Comparison of ENCODE assay signal across 11 mouse cellular contexts in genomic region chr9:20751477-20752029, GRCm38 (mm10). TPM values are rescaled to one million over a fixed set of nuclear protein-coding genes. Genes with fewer than 3 reads are reported as not detected.
DNase-seq lines count a peak whose midpoint lies in the region; ATAC-seq lines count a peak whose summit lies in the region.
"Had no signal": no experiment of that assay in that cellular context is flagged by ENCODE, and none has a peak within 500 bp of the region (broad histone marks: within the 10 kb centered on the region; RNA-seq: fewer than 3 reads in every experiment).

No protein-coding gene starts in this region.

- no peaks in the 10 kb centered on the region for H3K36me3 ChIP-seq in forebrain, embryonic 16.5 days (ENCODE audit: control insufficient read depth, insufficient read depth)
- H3K36me3 ChIP-seq in midbrain, embryonic 14.5 days (ENCODE audit: control insufficient read depth, insufficient read depth, low read length), result no peaks in the 10 kb centered on the region

- ATAC-seq in forebrain, embryonic 16.5 days, result peak; percentile 55
- peak; percentile 43; the same call in 1 of the 2 replicates for ATAC-seq in midbrain, embryonic 14.5 days (ENCODE audit: low FRiP score, low TSS enrichment)

- WGBS in forebrain, embryonic 16.5 days, result 58% methylated on average over 6 of the region's 6 CpGs
- 59% methylated on average over 6 of the region's 6 CpGs for WGBS in midbrain, embryonic 14.5 days

- H3K4me3 ChIP-seq in forebrain, embryonic 16.5 days (replicated peaks; ENCODE audit: low read length), result no peak overlapping the region
- no peak overlapping the region for H3K4me3 ChIP-seq in midbrain, embryonic 14.5 days (replicated peaks; ENCODE audit: low read depth, low read length)

- no peak overlapping the region for H3K9ac ChIP-seq in forebrain, embryonic 16.5 days (replicated peaks; ENCODE audit: low read depth, low read length)
- no peak overlapping the region for H3K9ac ChIP-seq in midbrain, embryonic 14.5 days (replicated peaks; ENCODE audit: low read length)

- no peaks in the 10 kb centered on the region for H3K27me3 ChIP-seq in forebrain, embryonic 16.5 days (replicated peaks; ENCODE audit: control insufficient read depth, insufficient read depth, low read length)
- no peaks in the 10 kb centered on the region for H3K27me3 ChIP-seq in midbrain, embryonic 14.5 days (ENCODE audit: control insufficient read depth, insufficient read depth, low read length)

- H3K4me1 ChIP-seq in forebrain, embryonic 16.5 days (replicated peaks; ENCODE audit: control insufficient read depth, insufficient read depth, low read length), result peaks cover 3% of the 10 kb centered on the region; the same call in 1 of the 2 replicates
- peaks cover 2% of the 10 kb centered on the region; the same call in 1 of the 2 replicates for H3K4me1 ChIP-seq in midbrain, embryonic 14.5 days (ENCODE audit: control insufficient read depth, insufficient read depth, low read length)

- H3K27ac ChIP-seq in forebrain, embryonic 16.5 days (ENCODE audit: low read length), result no peak overlapping the region
- no peak overlapping the region for H3K27ac ChIP-seq in midbrain, embryonic 14.5 days (replicated peaks; ENCODE audit: low read depth, low read length)
- H3K27ac ChIP-seq: macrophage had no signal

- H3K9me3 ChIP-seq in forebrain, embryonic 16.5 days (ENCODE audit: control insufficient read depth, low read length), result no peaks in the 10 kb centered on the region
- no peaks in the 10 kb centered on the region for H3K9me3 ChIP-seq in midbrain, embryonic 14.5 days (ENCODE audit: control insufficient read depth, low read length)

- no peak overlapping the region for H3K4me2 ChIP-seq in forebrain, embryonic 16.5 days (ENCODE audit: low read length)
- no peak overlapping the region for H3K4me2 ChIP-seq in midbrain, embryonic 14.5 days (ENCODE audit: low read length)

- DNase-seq in kidney, adult 9 months, result peak; percentile 52
- DNase-seq in kidney, adult 11 months, result no peak
- DNase-seq in ES-CJ7 (ENCODE audit: low read depth, low spot score), result peak; percentile 72
- DNase-seq in midbrain, embryonic 14.5 days, result peak; percentile 84
- no peak for DNase-seq in right cerebral cortex, adult 18-20 months
- no peak for DNase-seq in cerebellum, adult 8-10 months
- no peak for DNase-seq in layer of hippocampus, adult 11-12 months (ENCODE audit: low spot score)
- DNase-seq: gastrocnemius, postnatal 36 days; right cerebral cortex, postnatal 4 days had no signal

RNA-seq across cellular contexts. Expression of gene Olfm2, which starts 5.4 kb away (rescaled TPM):
- 143 and 173 TPM in 2 replicates for polyA plus RNA-seq in forebrain, embryonic 16.5 days (2015; fragmentation: Nextera tagmentation; extraction: Ambion mirVana)
- 143 and 173 TPM in 2 replicates for polyA plus RNA-seq in midbrain, embryonic 14.5 days (2014; fragmentation: Nextera tagmentation; extraction: Ambion mirVana)
- polyA plus RNA-seq: macrophage had no signal

Comparison
In these comparisons a context has a peak if more than half of its experiments do, and no peak if none do; other contexts are left out.
1. DNase-seq: peak in kidney, adult 9 months (single experiment), ES-CJ7 (single experiment) and midbrain, embryonic 14.5 days (single experiment); none in kidney, adult 11 months (single experiment), right cerebral cortex, adult 18-20 months (single experiment), cerebellum, adult 8-10 months (single experiment) and layer of hippocampus, adult 11-12 months (single experiment).